Mouse (Mus musculus) heart, adult 2 months (tissue): ENCODE results near the gene Mon1a.

Experiments used
- CTCF ChIP-seq: fragments of 200-600 bp; IDR thresholded peaks from 2 replicates; pipeline ENCODE4 v1.8.1; 2022; ENCODE audit warnings: antibody characterized with exemption, mild to moderate bottlenecking, moderate library complexity
- EP300 ChIP-seq: fragments of 200-500 bp; IDR thresholded peaks from 2 replicates; pipeline ENCODE4 v1.6.1; 2011; ENCODE audit warnings: low read depth, low read length, control low read depth; ENCODE audit not compliant: insufficient read depth
- POLR2A ChIP-seq: fragments of 200-500 bp; IDR thresholded peaks from 2 replicates; pipeline ENCODE4 v1.6.1; 2011; ENCODE audit warnings: mild to moderate bottlenecking, low read depth, low read length, control low read depth; ENCODE audit not compliant: insufficient read depth

DNA sequence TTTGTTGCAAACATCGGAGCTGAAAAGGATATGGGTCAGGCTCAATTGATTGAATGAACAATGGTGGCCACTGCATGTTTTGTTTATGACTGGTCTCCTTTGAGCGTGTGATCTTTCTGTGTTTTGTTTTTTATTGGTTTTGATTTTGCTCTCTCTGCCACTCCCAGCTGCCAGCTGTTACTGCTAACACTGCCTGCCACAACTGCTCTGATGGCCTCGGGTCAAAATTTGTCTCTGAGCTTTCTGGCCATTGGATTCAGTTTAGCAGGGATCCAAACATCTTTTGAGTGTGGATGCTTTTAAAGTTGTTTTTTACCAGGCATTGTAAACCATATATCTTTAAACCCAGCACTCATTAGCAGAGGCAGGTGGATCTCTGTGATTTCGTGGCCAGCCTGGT lies 7.5 kb upstream of the Mon1a start:
- TF ChIP-seq POLR2A = no peak
- no peak for TF ChIP-seq CTCF
- no peak for TF ChIP-seq EP300
